Mouse (Mus musculus): ENCODE measurements at regions not wholly inside any gene's neighbourhood (a gene's known extent, or its start where the extent isn't known, plus 50 kb on each side); places are given as distances from the start of the nearest gene placed in this dataset.

- H3K27ac ChIP-seq (ENCODE audit: control insufficient read depth, low read depth, low read length), result no peak overlapping the region
- H3K27me3 ChIP-seq (ENCODE audit: control insufficient read depth in 1 of 2, insufficient read depth in 2 of 2, low read length in 2 of 2), result no peaks in the 10 kb centered on the region
- no peaks in the 10 kb centered on the region for H3K9me3 ChIP-seq (replicated peaks; ENCODE audit: insufficient read depth, low read length)
- DNase-seq (ENCODE audit: low read depth, low spot score), result no peak
- H3K4me1 ChIP-seq (ENCODE audit: control insufficient read depth in 1 of 2, insufficient read depth in 2 of 2, low read length in 2 of 2), result no peaks in the 10 kb centered on the region
- H3K36me3 ChIP-seq (ENCODE audit: control insufficient read depth in 1 of 2, insufficient read depth in 2 of 2, low read length in 2 of 2), result no peaks in the 10 kb centered on the region
- H3K4me3 ChIP-seq (ENCODE audit: control insufficient read depth in 1 of 2, insufficient read depth in 1 of 2, low read depth in 2 of 2, low read length in 2 of 2), result no peak overlapping the region
- TF ChIP-seq ETS1 (IDR thresholded peaks at IDR 0.05; ENCODE audit: low read depth, low read length) (no peak), TBP (IDR thresholded peaks at IDR 0.05; ENCODE audit: low read depth, low read length) (no peak), E2F4 (IDR thresholded peaks at IDR 0.05; ENCODE audit: borderline replicate concordance, low read depth, low read length) (no peak), MXI1 (IDR thresholded peaks at IDR 0.05; ENCODE audit: low read depth, low read length) (no peak), NRF1 (IDR thresholded peaks at IDR 0.05; ENCODE audit: insufficient read depth, low read depth, low read length, poor library complexity, severe bottlenecking) (no peak), UBTF (IDR thresholded peaks at IDR 0.05; ENCODE audit: borderline replicate concordance, insufficient read depth, low read depth, low read length) (no peak), CHD1 (IDR thresholded peaks at IDR 0.05; ENCODE audit: low read depth, low read length) (no peak), POLR2AphosphoS2 (IDR thresholded peaks at IDR 0.05; ENCODE audit: low read length) (no peak), ZKSCAN1 (IDR thresholded peaks at IDR 0.05; ENCODE audit: low read depth, low read length) (no peak), JUND (IDR thresholded peaks at IDR 0.05; ENCODE audit: low read depth, low read length) (no peak), GATA1 (IDR thresholded peaks at IDR 0.05; ENCODE audit: low read depth, low read length) (no peak), SMC3 (IDR thresholded peaks at IDR 0.05; ENCODE audit: low read depth, low read length) (no peak), MAZ (IDR thresholded peaks at IDR 0.05; ENCODE audit: low read depth, low read length) (no peak), ZC3H11A (IDR thresholded peaks at IDR 0.05; ENCODE audit: low read depth, low read length) (no peak)
- H3K79me2 ChIP-seq (ENCODE audit: control insufficient read depth, insufficient read depth, low read length, poor library complexity), result no peaks in the 10 kb centered on the region
- no peak overlapping the region for H3K9ac ChIP-seq (ENCODE audit: control insufficient read depth, low read depth, low read length, poor library complexity, severe bottlenecking)
Measured at GRCm38 (mm10) chr13:107810802-107811192, 233.4 kb upstream of the Smim15 start.

DNA sequence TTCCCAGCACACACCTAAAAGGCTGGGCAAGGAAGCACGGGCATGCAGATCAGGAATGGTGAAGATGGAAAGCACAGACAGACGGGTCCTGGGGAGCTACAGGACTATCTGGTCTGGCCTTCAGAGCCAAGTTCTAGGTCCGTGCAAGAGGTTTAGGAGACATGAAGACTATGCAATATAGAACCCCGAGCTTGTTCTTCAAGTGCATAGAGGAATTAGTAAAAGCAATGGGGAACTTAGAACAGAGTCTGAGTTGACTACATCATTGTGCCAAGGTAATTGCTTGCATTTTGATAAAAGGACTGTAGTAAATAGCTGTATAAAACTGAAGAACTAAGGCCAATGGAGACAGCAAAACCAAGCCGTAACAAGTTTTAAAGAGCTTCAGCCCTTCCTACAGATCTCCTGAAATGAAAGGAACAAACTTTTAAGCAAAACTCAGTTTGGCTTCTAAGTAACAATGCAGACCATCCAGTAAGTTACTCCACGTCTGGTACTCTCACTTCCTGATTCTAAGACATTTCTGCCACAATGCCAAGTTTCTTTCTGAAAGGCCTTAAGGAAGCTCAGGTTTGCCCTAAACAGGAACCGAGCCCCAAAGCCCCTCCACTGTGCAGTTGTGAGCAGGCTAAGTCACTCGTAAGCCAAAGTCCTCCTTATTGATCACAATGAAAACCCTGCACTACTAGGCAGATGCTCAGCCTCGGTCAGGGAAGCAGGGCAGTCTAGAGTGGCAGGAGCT is 234.0 kb upstream of the Smim15 start:
- no peak overlapping the region for H3K27ac ChIP-seq (ENCODE audit: control insufficient read depth, low read depth, low read length)
- DNase-seq (ENCODE audit: low read depth, low spot score), result peak; percentile 21

More for the DNA sequence above, 234.0 kb upstream of the Smim15 start:
- H3K36me3 ChIP-seq (ENCODE audit: control insufficient read depth in 1 of 2, insufficient read depth in 2 of 2, low read length in 2 of 2), result no peaks in the 10 kb centered on the region
- TF ChIP-seq ETS1 (IDR thresholded peaks at IDR 0.05; ENCODE audit: low read depth, low read length) (no peak), MEF2A (IDR thresholded peaks at IDR 0.05; ENCODE audit: extremely low read depth, insufficient replicate concordance, low read depth, low read length, poor library complexity, severe bottlenecking) (no peak), TAL1 (IDR thresholded peaks at IDR 0.05; ENCODE audit: low read length) (no peak), BHLHE40 (IDR thresholded peaks at IDR 0.05; ENCODE audit: borderline replicate concordance, low read depth, low read length) (no peak), E2F4 (IDR thresholded peaks at IDR 0.05; ENCODE audit: borderline replicate concordance, low read depth, low read length) (no peak), MXI1 (IDR thresholded peaks at IDR 0.05; ENCODE audit: low read depth, low read length) (no peak), MAX (IDR thresholded peaks at IDR 0.05; ENCODE audit: low read length) (no peak), GABPA (IDR thresholded peaks at IDR 0.05; ENCODE audit: low read depth, low read length) (no peak), POLR2AphosphoS5 (IDR thresholded peaks at IDR 0.05; ENCODE audit: borderline replicate concordance, low read depth, low read length) (no peak)
- no peaks in the 10 kb centered on the region for H3K27me3 ChIP-seq (ENCODE audit: control insufficient read depth in 1 of 2, insufficient read depth in 2 of 2, low read length in 2 of 2)
- H3K9me3 ChIP-seq (replicated peaks; ENCODE audit: insufficient read depth, low read length), result no peaks in the 10 kb centered on the region
- H3K4me1 ChIP-seq (ENCODE audit: control insufficient read depth in 1 of 2, insufficient read depth in 2 of 2, low read length in 2 of 2), result no peaks in the 10 kb centered on the region
- H3K79me2 ChIP-seq (ENCODE audit: control insufficient read depth, insufficient read depth, low read length, poor library complexity), result no peaks in the 10 kb centered on the region
- H3K9ac ChIP-seq (ENCODE audit: control insufficient read depth, low read depth, low read length, poor library complexity, severe bottlenecking), result no peak overlapping the region
- H3K4me3 ChIP-seq (ENCODE audit: control insufficient read depth in 1 of 2, insufficient read depth in 1 of 2, low read depth in 2 of 2, low read length in 2 of 2), result no peak overlapping the region
